In genomic region chr13:43503395-43503850, GRCm38 (mm10) we compare ENCODE assay signal across 9 mouse cellular contexts. TPM values are rescaled to one million over a fixed set of nuclear protein-coding genes. Genes with fewer than 3 reads are reported as not detected.
DNase-seq lines count a peak whose midpoint lies in the region; ATAC-seq lines count a peak whose summit lies in the region.
"Had no signal": no experiment of that assay in that cellular context is flagged by ENCODE, and none has a peak within 500 bp of the region (broad histone marks: within the 10 kb centered on the region; RNA-seq: fewer than 3 reads in every experiment).

No protein-coding gene starts in this region.

- 2% methylated on average over 19 of the region's 19 CpGs for WGBS in stomach, embryonic 16.5 days

- H3K4me3 ChIP-seq in stomach, embryonic 16.5 days (replicated peaks; ENCODE audit: low read length): peak overlapping the region; percentile 29

- DNase-seq in cerebellum, postnatal 25 days: peak; percentile 37 to 56
- no peak for DNase-seq in cerebellum, adult 9-10 months
- peak; percentile 79 for DNase-seq in embryo, embryonic 10.5 days (ENCODE audit: low spot score)
- DNase-seq in heart, postnatal 10 days: peak; percentile 61 to 62
- peak; percentile 49 to 61 for DNase-seq in kidney, postnatal 36 days
- DNase-seq in layer of hippocampus, postnatal 36 days: no peak

- H3K27me3 ChIP-seq in stomach, embryonic 16.5 days (ENCODE audit: control insufficient read depth, insufficient read depth, low read length): no peaks in the 10 kb centered on the region

- intact Hi-C loops in heart, postnatal 10 days (cut with DNase I): no loop called here

- H3K27ac ChIP-seq in stomach, embryonic 16.5 days (ENCODE audit: low read length): peak overlapping the region; percentile 73
- H3K27ac ChIP-seq: macrophage had no signal

- no peaks in the 10 kb centered on the region for H3K9me3 ChIP-seq in stomach, embryonic 16.5 days (replicated peaks; ENCODE audit: control insufficient read depth, low read length)

- no peaks in the 10 kb centered on the region for H3K36me3 ChIP-seq in stomach, embryonic 16.5 days (ENCODE audit: control insufficient read depth, insufficient read depth, low read length)

- peak; percentile 49 for ATAC-seq in megakaryocyte progenitor cell, adult 5-6 weeks (replicated peaks; ENCODE audit: poor library complexity)
- ATAC-seq in stomach, embryonic 16.5 days (ENCODE audit: insufficient read depth, low FRiP score): peak; percentile 94

- H3K4me2 ChIP-seq in stomach, embryonic 16.5 days (ENCODE audit: low read depth, low read length): peak overlapping the region; percentile 54

- H3K4me1 ChIP-seq in stomach, embryonic 16.5 days (ENCODE audit: control insufficient read depth, insufficient read depth, low read length): peaks cover 6% of the 10 kb centered on the region

- H3K9ac ChIP-seq in stomach, embryonic 16.5 days (ENCODE audit: low read length): peak overlapping the region; percentile 54

RNA-seq across cellular contexts. Expression of gene Ranbp9, which starts 22.3 kb away (rescaled TPM):
- 10 to 100 TPM; 48.9 to 49.0 TPM for total RNA-seq in heart, postnatal 10 days (2021)
- total RNA-seq in megakaryocyte progenitor cell, adult 5-6 weeks (2015): 82.8 and 98.1 TPM in 2 replicates
- 64.5 and 82.0 TPM in 2 replicates for total RNA-seq in megakaryocyte progenitor cell, adult 5-6 weeks (2017)
- 7.0 and 7.9 TPM in 2 replicates for polyA plus RNA-seq in stomach, embryonic 16.5 days (2015; fragmentation: Nextera tagmentation; extraction: Ambion mirVana)
- total RNA-seq in layer of hippocampus, postnatal 36 days (2021): 10 to 100 TPM; 89.2 to 90.1 TPM

RNA-seq across cellular contexts. Expression of gene Mcur1, which starts 56.6 kb away (rescaled TPM):
- 10 to 100 TPM; 43.3 to 47.3 TPM for total RNA-seq in heart, postnatal 10 days (2021)
- 16.0 and 18.8 TPM in 2 replicates for total RNA-seq in megakaryocyte progenitor cell, adult 5-6 weeks (2015)
- total RNA-seq in megakaryocyte progenitor cell, adult 5-6 weeks (2017): 13.7 and 13.8 TPM in 2 replicates
- polyA plus RNA-seq in stomach, embryonic 16.5 days (2015; fragmentation: Nextera tagmentation; extraction: Ambion mirVana): 10.1 and 10.6 TPM in 2 replicates
- total RNA-seq in layer of hippocampus, postnatal 36 days (2021): 10 to 100 TPM; 20.3 to 21.1 TPM

Comparison
In these comparisons a context has a peak if more than half of its experiments do, and no peak if none do; other contexts are left out.
1. DNase-seq: peak in cerebellum, postnatal 25 days (2 of 2), embryo, embryonic 10.5 days (single experiment), heart, postnatal 10 days (2 of 2) and kidney, postnatal 36 days (2 of 2); none in cerebellum, adult 9-10 months (single experiment) and layer of hippocampus, postnatal 36 days (0 of 2).